Mouse (Mus musculus): Measurements from ENCODE around the gene Prf1. TPM values are rescaled to one million over a fixed set of nuclear protein-coding genes. Genes with fewer than 3 reads are reported as not detected.

Prf1 gene
- polyA plus RNA-seq, 1 experiment from 2014 or later, result not detected

DNA sequence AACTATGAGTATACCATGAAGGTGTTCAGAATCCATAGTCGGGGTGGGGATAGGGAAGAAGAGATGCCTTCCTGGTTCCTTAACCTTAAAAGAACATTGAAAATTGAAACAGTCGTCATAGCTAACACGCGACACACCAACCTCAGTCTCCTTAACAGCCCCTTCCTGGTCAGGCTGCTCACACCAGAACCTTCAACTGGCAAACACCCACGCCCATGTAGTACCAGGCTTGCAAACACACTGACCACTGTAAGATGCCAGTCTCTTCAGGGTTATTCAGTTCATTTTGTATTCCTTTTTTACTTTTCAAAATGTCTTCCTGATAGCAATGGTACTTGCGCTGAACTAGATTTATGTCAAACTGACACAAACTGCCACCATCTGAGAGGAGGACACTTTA is 20.6 kb upstream of the Prf1 start:
- DNase-seq (ENCODE audit: low spot score), result no peak
- Histone ChIP-seq H3K9ac (ENCODE audit: low read length) (no peak overlapping the region), H3K9me3 (ENCODE audit: control insufficient read depth, low read length) (no peaks in the 10 kb centered on the region), H3K27ac (replicated peaks; ENCODE audit: low read depth, low read length) (no peak overlapping the region), H3K4me2 (ENCODE audit: low read depth, severe bottlenecking) (no peak overlapping the region), H3K4me3 (ENCODE audit: low read depth, low read length) (no peak overlapping the region), H3K36me3 (ENCODE audit: control insufficient read depth, insufficient read depth, low read length) (no peaks in the 10 kb centered on the region), H3K27me3 (ENCODE audit: control insufficient read depth, insufficient read depth, low read length) (no peaks in the 10 kb centered on the region), H3K4me1 (ENCODE audit: control insufficient read depth, insufficient read depth, low read length) (peaks cover 7% of the 10 kb centered on the region; the same call in 1 of the 2 replicates)
- ATAC-seq (ENCODE audit: insufficient number of reproducible peaks, low FRiP score, low TSS enrichment, low read depth), result no peak
- 89% methylated on average over 6 of the region's 6 CpGs for WGBS

DNA sequence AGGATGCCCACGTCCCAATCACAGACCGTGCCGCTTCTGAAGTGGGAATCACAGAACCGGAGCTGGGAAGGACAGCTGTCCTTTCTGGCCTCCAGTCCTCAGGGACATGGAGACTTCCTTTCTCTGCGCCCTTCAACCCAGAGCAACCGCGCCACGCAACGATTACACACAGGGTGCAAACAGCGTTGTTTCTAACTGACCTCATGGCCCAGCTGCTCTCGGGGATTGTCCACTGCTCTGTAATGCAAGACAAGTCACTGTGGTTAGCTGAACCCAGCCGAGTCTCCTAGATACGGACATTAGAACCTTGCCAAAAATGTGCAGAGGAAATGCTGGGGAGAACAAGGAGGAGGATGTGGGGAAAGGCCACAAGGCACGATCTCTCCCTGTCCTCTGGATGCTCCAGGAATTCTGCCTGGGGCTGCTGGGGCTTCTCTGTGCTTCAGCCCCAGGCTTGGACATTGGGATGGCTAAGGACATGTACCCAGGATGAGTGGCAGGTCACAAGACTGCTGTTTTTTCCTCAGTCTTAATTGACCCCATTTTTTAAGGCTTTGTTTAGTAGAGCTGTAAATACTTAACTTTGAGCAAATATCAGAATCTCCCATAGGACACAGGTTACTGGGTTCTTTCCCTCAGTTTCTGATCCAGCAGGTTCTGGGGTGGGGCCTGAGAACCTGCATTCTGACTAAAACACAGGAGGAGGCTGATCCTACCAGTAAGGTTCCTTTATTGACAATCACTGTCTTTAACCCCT is 19.5 kb upstream of the Prf1 start:
- 82% methylated on average over 14 of the region's 14 CpGs for WGBS
- ATAC-seq (ENCODE audit: insufficient number of reproducible peaks, low FRiP score, low TSS enrichment, low read depth), result no peak
- H3K4me3 ChIP-seq (ENCODE audit: low read depth, low read length), result no peak overlapping the region

DNA sequence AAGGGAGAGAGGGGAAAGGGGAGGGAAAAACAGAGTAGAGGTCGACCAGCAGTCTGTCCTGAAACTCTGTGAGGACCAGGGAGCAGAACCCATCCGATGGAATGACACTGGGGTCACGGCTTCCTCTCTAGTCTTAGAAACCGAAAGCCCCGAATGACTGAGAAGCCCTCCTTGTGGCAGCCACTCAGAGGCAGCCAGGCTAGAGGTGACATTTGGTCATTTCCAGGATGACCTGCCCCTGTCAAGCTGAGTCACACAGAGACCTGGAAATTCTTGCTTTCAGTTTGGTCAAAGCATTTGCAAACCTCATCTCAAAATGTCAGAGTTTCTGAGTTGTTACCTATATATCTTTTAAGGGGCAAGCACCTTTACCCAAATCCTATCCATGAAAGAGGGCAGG is 16.5 kb upstream of the Prf1 start:
- no peaks in the 10 kb centered on the region for H3K27me3 ChIP-seq (ENCODE audit: control insufficient read depth, insufficient read depth, low read length)
- H3K4me3 ChIP-seq (ENCODE audit: low read depth, low read length), result no peak overlapping the region
- ATAC-seq (ENCODE audit: insufficient number of reproducible peaks, low FRiP score, low TSS enrichment, low read depth) (no peak), DNase-seq (ENCODE audit: low spot score) (no peak)
- H3K4me2 ChIP-seq (ENCODE audit: low read depth, severe bottlenecking), result no peak overlapping the region
- H3K27ac ChIP-seq (replicated peaks; ENCODE audit: low read depth, low read length), result no peak overlapping the region
- H3K4me1 ChIP-seq (ENCODE audit: control insufficient read depth, insufficient read depth, low read length), result no peaks in the 10 kb centered on the region
- H3K36me3 ChIP-seq (ENCODE audit: control insufficient read depth, insufficient read depth, low read length), result no peaks in the 10 kb centered on the region
- 80% methylated on average over 5 of the region's 5 CpGs for WGBS
- H3K9me3 ChIP-seq (ENCODE audit: control insufficient read depth, low read length), result no peaks in the 10 kb centered on the region
- no peak overlapping the region for H3K9ac ChIP-seq (ENCODE audit: low read length)

More for the DNA sequence above, 19.5 kb upstream of the Prf1 start:
- no peak overlapping the region for H3K9ac ChIP-seq (ENCODE audit: low read length)
- no peaks in the 10 kb centered on the region for H3K9me3 ChIP-seq (ENCODE audit: control insufficient read depth, low read length)
- H3K4me2 ChIP-seq (ENCODE audit: low read depth, severe bottlenecking), result no peak overlapping the region
- DNase-seq (ENCODE audit: low spot score), result no peak
- no peak overlapping the region for H3K27ac ChIP-seq (replicated peaks; ENCODE audit: low read depth, low read length)
- H3K4me1 ChIP-seq (ENCODE audit: control insufficient read depth, insufficient read depth, low read length), result no peaks in the 10 kb centered on the region
- no peaks in the 10 kb centered on the region for H3K27me3 ChIP-seq (ENCODE audit: control insufficient read depth, insufficient read depth, low read length)
- H3K36me3 ChIP-seq (ENCODE audit: control insufficient read depth, insufficient read depth, low read length), result no peaks in the 10 kb centered on the region

DNA sequence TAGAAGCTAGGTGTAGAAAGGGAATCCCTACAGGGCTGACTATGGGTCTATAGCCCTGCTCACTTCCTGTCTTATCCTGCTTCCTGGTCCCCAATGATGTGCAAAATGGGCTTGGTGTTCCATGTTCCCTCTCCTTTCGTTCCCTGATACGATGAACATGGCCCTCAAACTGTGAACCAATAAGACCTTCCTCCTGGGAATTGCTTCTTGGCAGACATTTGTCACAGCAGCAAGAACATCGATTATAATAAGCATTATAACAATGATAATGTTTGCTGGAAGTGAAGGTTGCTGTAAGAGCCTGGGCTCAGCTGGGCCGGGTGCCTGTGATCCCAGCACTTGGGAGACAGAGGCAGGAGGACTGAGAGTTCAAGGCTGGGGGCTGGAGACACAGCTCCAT is 13.3 kb upstream of the Prf1 start:
- Histone ChIP-seq H3K27ac (replicated peaks; ENCODE audit: low read depth, low read length) (no peak overlapping the region), H3K4me2 (ENCODE audit: low read depth, severe bottlenecking) (no peak overlapping the region), H3K9ac (ENCODE audit: low read length) (no peak overlapping the region), H3K4me3 (ENCODE audit: low read depth, low read length) (no peak overlapping the region), H3K27me3 (ENCODE audit: control insufficient read depth, insufficient read depth, low read length) (no peaks in the 10 kb centered on the region), H3K4me1 (ENCODE audit: control insufficient read depth, insufficient read depth, low read length) (no peaks in the 10 kb centered on the region), H3K9me3 (ENCODE audit: control insufficient read depth, low read length) (no peaks in the 10 kb centered on the region), H3K36me3 (ENCODE audit: control insufficient read depth, insufficient read depth, low read length) (no peaks in the 10 kb centered on the region)
- ATAC-seq (ENCODE audit: insufficient number of reproducible peaks, low FRiP score, low TSS enrichment, low read depth), result no peak
- no peak for DNase-seq (ENCODE audit: low spot score)
- 91% methylated on average over 4 of the region's 4 CpGs for WGBS

DNA sequence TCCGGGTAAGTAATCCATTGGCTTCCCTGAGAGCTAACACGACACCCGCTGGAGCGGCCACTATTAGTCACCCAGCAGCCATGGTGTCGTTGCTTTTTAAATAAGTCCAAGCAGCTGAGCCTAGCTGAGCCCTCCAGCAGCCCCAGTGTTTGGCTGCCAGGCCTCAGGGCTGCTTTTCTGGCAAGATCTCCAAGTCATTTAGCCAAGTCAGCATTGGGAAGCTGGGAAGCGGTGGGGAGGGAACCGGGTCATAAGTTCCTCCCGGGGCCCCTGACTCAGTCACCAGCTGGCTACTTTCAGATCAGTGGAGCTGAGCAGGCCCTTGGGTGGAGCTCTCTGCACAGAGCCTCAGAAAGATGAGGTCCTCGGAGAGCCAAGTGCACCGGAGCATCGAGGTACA is 12.4 kb upstream of the Prf1 start:
- H3K9ac ChIP-seq (ENCODE audit: low read length), result no peak overlapping the region
- H3K4me1 ChIP-seq (ENCODE audit: control insufficient read depth, insufficient read depth, low read length), result no peaks in the 10 kb centered on the region
- H3K4me3 ChIP-seq (ENCODE audit: low read depth, low read length), result no peak overlapping the region
- no peak for DNase-seq (ENCODE audit: low spot score)
- no peaks in the 10 kb centered on the region for H3K27me3 ChIP-seq (ENCODE audit: control insufficient read depth, insufficient read depth, low read length)
- no peaks in the 10 kb centered on the region for H3K36me3 ChIP-seq (ENCODE audit: control insufficient read depth, insufficient read depth, low read length)
- H3K27ac ChIP-seq (replicated peaks; ENCODE audit: low read depth, low read length), result no peak overlapping the region
- ATAC-seq (ENCODE audit: insufficient number of reproducible peaks, low FRiP score, low TSS enrichment, low read depth), result no peak
- H3K4me2 ChIP-seq (ENCODE audit: low read depth, severe bottlenecking), result no peak overlapping the region
- 84% methylated on average over 11 of the region's 11 CpGs for WGBS
- H3K9me3 ChIP-seq (ENCODE audit: control insufficient read depth, low read length), result no peaks in the 10 kb centered on the region

DNA sequence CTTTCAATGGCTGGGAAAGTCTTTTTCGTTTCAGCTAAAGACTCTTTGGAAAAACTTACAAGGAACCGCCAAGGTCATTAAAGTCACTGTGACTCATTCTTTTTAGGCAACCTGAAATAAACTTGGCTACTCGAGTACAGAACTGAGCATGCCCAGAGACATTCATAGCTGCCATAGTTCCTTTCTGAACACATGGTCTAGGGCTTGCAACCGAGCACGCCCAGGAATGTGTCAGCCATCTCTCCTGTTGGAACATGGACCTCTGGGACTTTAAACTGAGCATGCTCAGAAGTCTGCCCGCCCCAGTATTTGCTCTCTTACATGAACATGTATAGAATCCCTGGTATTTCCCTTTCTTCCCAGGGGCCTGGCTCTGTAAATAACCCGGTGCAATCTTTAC is 11.4 kb upstream of the Prf1 start:
- Histone ChIP-seq H3K4me1 (ENCODE audit: control insufficient read depth, insufficient read depth, low read length) (no peaks in the 10 kb centered on the region), H3K4me3 (ENCODE audit: low read depth, low read length) (no peak overlapping the region), H3K36me3 (ENCODE audit: control insufficient read depth, insufficient read depth, low read length) (no peaks in the 10 kb centered on the region), H3K27me3 (ENCODE audit: control insufficient read depth, insufficient read depth, low read length) (no peaks in the 10 kb centered on the region), H3K9ac (ENCODE audit: low read length) (no peak overlapping the region), H3K27ac (replicated peaks; ENCODE audit: low read depth, low read length) (no peak overlapping the region), H3K4me2 (ENCODE audit: low read depth, severe bottlenecking) (no peak overlapping the region), H3K9me3 (ENCODE audit: control insufficient read depth, low read length) (no peaks in the 10 kb centered on the region)
- DNase-seq (ENCODE audit: low spot score) (no peak), ATAC-seq (ENCODE audit: insufficient number of reproducible peaks, low FRiP score, low TSS enrichment, low read depth) (no peak)
- WGBS, result 78% methylated on average over 7 of the region's 7 CpGs

DNA sequence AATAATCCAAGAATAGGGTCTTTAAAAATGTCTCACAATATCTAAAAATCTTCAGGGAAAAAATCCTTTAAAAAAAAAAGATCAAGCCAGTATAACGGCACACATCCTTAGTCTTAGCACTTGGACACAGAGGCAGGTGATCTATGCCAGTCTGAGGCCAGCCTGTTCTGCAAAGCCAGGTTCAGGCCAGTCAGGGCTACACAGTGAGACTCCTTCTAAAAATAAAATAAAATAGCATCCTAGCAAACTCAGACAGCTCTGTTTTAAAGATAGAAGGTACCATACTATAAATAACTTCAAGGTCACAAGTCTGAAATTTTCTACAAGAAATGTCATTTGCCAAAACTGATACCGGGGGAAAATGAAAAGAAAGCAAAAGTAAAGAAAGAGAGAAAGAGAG is 7.6 kb upstream of the Prf1 start:
- H3K4me3 ChIP-seq (ENCODE audit: low read depth, low read length), result no peak overlapping the region
- no peak overlapping the region for H3K27ac ChIP-seq (replicated peaks; ENCODE audit: low read depth, low read length)
- H3K36me3 ChIP-seq (ENCODE audit: control insufficient read depth, insufficient read depth, low read length), result no peaks in the 10 kb centered on the region
- no peak overlapping the region for H3K9ac ChIP-seq (ENCODE audit: low read length)
- ATAC-seq (ENCODE audit: insufficient number of reproducible peaks, low FRiP score, low TSS enrichment, low read depth) (no peak), DNase-seq (ENCODE audit: low spot score) (no peak)
- no peaks in the 10 kb centered on the region for H3K27me3 ChIP-seq (ENCODE audit: control insufficient read depth, insufficient read depth, low read length)
- no peaks in the 10 kb centered on the region for H3K4me1 ChIP-seq (ENCODE audit: control insufficient read depth, insufficient read depth, low read length)
- H3K9me3 ChIP-seq (ENCODE audit: control insufficient read depth, low read length), result no peaks in the 10 kb centered on the region
- H3K4me2 ChIP-seq (ENCODE audit: low read depth, severe bottlenecking), result no peak overlapping the region
- WGBS, result 91% methylated on average over 2 of the region's 2 CpGs

DNA sequence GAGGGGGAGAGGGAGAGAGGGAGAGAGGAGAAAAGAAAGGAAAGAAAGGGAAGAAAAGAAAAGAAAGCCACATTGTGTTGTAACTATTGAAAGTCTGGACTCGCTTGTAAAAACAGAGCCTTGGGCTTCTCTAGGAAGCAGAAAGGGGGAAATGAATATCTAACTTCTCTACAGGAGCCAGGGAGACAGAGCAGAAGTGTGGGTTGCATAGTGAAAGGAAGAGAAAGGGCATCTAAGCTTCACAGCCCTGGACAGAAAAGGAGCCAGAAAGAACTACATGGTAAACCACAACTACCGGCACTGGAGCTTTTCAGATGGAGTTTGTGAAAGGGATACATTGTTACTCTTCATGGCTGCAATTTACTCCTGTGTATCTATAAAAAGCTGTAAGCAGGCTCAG is 7.2 kb upstream of the Prf1 start:
- no peak overlapping the region for H3K4me2 ChIP-seq (ENCODE audit: low read depth, severe bottlenecking)
- no peak overlapping the region for H3K9ac ChIP-seq (ENCODE audit: low read length)
- H3K4me1 ChIP-seq (ENCODE audit: control insufficient read depth, insufficient read depth, low read length), result no peaks in the 10 kb centered on the region
- DNase-seq (ENCODE audit: low spot score) (no peak), ATAC-seq (ENCODE audit: insufficient number of reproducible peaks, low FRiP score, low TSS enrichment, low read depth) (no peak)
- 84% methylated on average over 2 of the region's 2 CpGs for WGBS
- no peaks in the 10 kb centered on the region for H3K27me3 ChIP-seq (ENCODE audit: control insufficient read depth, insufficient read depth, low read length)
- no peaks in the 10 kb centered on the region for H3K9me3 ChIP-seq (ENCODE audit: control insufficient read depth, low read length)
- no peaks in the 10 kb centered on the region for H3K36me3 ChIP-seq (ENCODE audit: control insufficient read depth, insufficient read depth, low read length)
- H3K4me3 ChIP-seq (ENCODE audit: low read depth, low read length), result no peak overlapping the region
- no peak overlapping the region for H3K27ac ChIP-seq (replicated peaks; ENCODE audit: low read depth, low read length)

DNA sequence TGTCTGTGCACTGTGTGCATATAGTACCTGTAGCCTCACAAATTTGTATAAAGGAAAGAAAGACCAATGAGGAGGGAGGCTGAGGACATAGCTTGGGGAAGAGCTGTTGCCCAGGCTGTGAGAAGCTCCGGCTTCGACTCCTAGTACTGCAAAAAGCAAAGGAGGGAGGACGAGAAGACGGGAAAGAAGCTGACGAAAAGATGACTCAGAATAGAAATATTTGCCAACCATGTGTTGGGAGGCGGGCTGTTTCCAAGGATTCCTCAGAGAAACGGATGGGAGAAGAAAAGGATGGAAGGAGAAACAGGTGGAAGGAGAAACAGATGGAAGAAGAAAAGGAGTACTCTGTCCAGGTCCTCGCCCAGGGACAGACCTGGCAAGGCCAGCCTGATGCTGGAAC is 3.4 kb upstream of the Prf1 start:
- no peaks in the 10 kb centered on the region for H3K9me3 ChIP-seq (ENCODE audit: control insufficient read depth, low read length)
- H3K36me3 ChIP-seq (ENCODE audit: control insufficient read depth, insufficient read depth, low read length), result no peaks in the 10 kb centered on the region
- no peak overlapping the region for H3K9ac ChIP-seq (ENCODE audit: low read length)
- no peaks in the 10 kb centered on the region for H3K4me1 ChIP-seq (ENCODE audit: control insufficient read depth, insufficient read depth, low read length)
- no peak overlapping the region for H3K27ac ChIP-seq (replicated peaks; ENCODE audit: low read depth, low read length)
- H3K4me3 ChIP-seq (ENCODE audit: low read depth, low read length), result no peak overlapping the region
- WGBS, result 90% methylated on average over 8 of the region's 8 CpGs
- no peak for DNase-seq (ENCODE audit: low spot score)
- no peaks in the 10 kb centered on the region for H3K27me3 ChIP-seq (ENCODE audit: control insufficient read depth, insufficient read depth, low read length)
- no peak overlapping the region for H3K4me2 ChIP-seq (ENCODE audit: low read depth, severe bottlenecking)
- no peak for ATAC-seq (ENCODE audit: insufficient number of reproducible peaks, low FRiP score, low TSS enrichment, low read depth)
